25 mouse cellular contexts compared by ENCODE assay signal in genomic region chr6:134129848-134130247, GRCm38 (mm10).
DNase-seq lines count a peak whose midpoint lies in the region; ATAC-seq and TF ChIP-seq lines count a peak whose summit lies in the region.
"Had no signal": no experiment of that assay in that cellular context is flagged by ENCODE, and none has a peak within 500 bp of the region (broad histone marks: within the 10 kb centered on the region; RNA-seq: fewer than 3 reads in every experiment).

No protein-coding gene starts in this region.

- H3K9ac ChIP-seq in lung, embryonic 14.5 days: no peak overlapping the region
- H3K9ac ChIP-seq: embryonic facial prominence, embryonic 13.5 days; heart, embryonic 12.5 days; hindbrain, embryonic 13.5 days; liver, embryonic 14.5 days; stomach, embryonic 15.5 days had no signal

- H3K4me1 ChIP-seq in lung, embryonic 14.5 days (ENCODE audit: insufficient read depth): no peaks in the 10 kb centered on the region; the same call in 1 of the 2 replicates
- H3K4me1 ChIP-seq: stomach, embryonic 15.5 days had no signal

- no peak for TF ChIP-seq CTCF in lung, embryonic 14.5 days (IDR thresholded peaks at IDR 0.05; ENCODE audit: low read depth)
- TF ChIP-seq CTCF in left cerebral cortex, adult 2 months (IDR thresholded peaks at IDR 0.05): no peak

- H3K27me3 ChIP-seq in lung, embryonic 14.5 days (ENCODE audit: insufficient read depth, low read length): no peaks in the 10 kb centered on the region
- H3K27me3 ChIP-seq: embryonic facial prominence, embryonic 13.5 days; heart, embryonic 12.5 days; hindbrain, embryonic 13.5 days; stomach, embryonic 15.5 days had no signal

- intact Hi-C loops in left cerebral cortex, adult 2 months (cut with DNase I): no loop called here

- ATAC-seq in lung, embryonic 14.5 days (ENCODE audit: insufficient read depth): peak; percentile 79

- no peak overlapping the region for H3K4me2 ChIP-seq in lung, embryonic 14.5 days
- H3K4me2 ChIP-seq: embryonic facial prominence, embryonic 13.5 days; heart, embryonic 12.5 days; hindbrain, embryonic 13.5 days; stomach, embryonic 15.5 days had no signal

- no peaks in the 10 kb centered on the region; the same call in 1 of the 2 replicates for H3K36me3 ChIP-seq in lung, embryonic 14.5 days (ENCODE audit: insufficient read depth)

- peak; percentile 70 for DNase-seq in 3134 (ENCODE audit: extremely low read depth, insufficient read length, low spot score)
- DNase-seq in NIH3T3 (ENCODE audit: low read depth): peak; percentile 34
- DNase-seq in lung, embryonic 14.5 days: peak; percentile 49
- peak; percentile 68 for DNase-seq in lung, postnatal 25 days (ENCODE audit: low spot score)
- no peak for DNase-seq in MN1 (ENCODE audit: low spot score)
- DNase-seq in left cerebral cortex, adult 2 months (ENCODE audit: extremely low spot score in 1 of 2, low spot score in 2 of 2): no peak
- no peak for DNase-seq in cerebellum, adult 11 months
- DNase-seq: adrenal gland, adult 2 months; cerebellum, postnatal 10 days; gastrocnemius, adult 2 months; gastrocnemius, postnatal 36 days; heart, adult 2 months; heart, postnatal 4 days; kidney, adult 11 months; kidney, postnatal 14 days; left cerebral cortex, postnatal 4 days; midbrain, embryonic 14.5 days; right cerebral cortex, postnatal 25 days; thymus, postnatal 36 days had no signal

- no peak overlapping the region for H3K4me3 ChIP-seq in lung, embryonic 14.5 days (ENCODE audit: low read depth, low read length)
- H3K4me3 ChIP-seq in left cerebral cortex, adult 2 months: no peak overlapping the region
- H3K4me3 ChIP-seq: embryonic facial prominence, embryonic 13.5 days; gastrocnemius, adult 2 months; heart, adult 2 months; heart, embryonic 12.5 days; hindbrain, embryonic 13.5 days; stomach, embryonic 15.5 days had no signal

- no peak overlapping the region for H3K27ac ChIP-seq in lung, embryonic 14.5 days (ENCODE audit: low read depth)
- no peak overlapping the region; the same call in 1 of the 2 replicates for H3K27ac ChIP-seq in left cerebral cortex, adult 2 months
- H3K27ac ChIP-seq: embryonic facial prominence, embryonic 13.5 days; gastrocnemius, adult 2 months; heart, adult 2 months; hindbrain, embryonic 13.5 days; liver, embryonic 14.5 days; stomach, embryonic 15.5 days had no signal

- 62% methylated on average over 7 of the region's 7 CpGs for WGBS in lung, embryonic 14.5 days

- H3K9me3 ChIP-seq in lung, embryonic 14.5 days (ENCODE audit: low read depth, low read length): no peaks in the 10 kb centered on the region
- H3K9me3 ChIP-seq: embryonic facial prominence, embryonic 13.5 days; G1E; stomach, embryonic 15.5 days had no signal

Comparison
In these comparisons a context has a peak if more than half of its experiments do, and no peak if none do; other contexts are left out.
1. DNase-seq: peak in 3134 (single experiment), NIH3T3 (single experiment), lung, embryonic 14.5 days (single experiment) and lung, postnatal 25 days (single experiment); none in MN1 (single experiment), left cerebral cortex, adult 2 months (0 of 2) and cerebellum, adult 11 months (single experiment).